Mouse (Mus musculus): Measurements from ENCODE around the gene Abcc3. TPM values are rescaled to one million over a fixed set of nuclear protein-coding genes. Genes with fewer than 3 reads are reported as not detected.

Abcc3 gene
- total and polyA plus RNA-seq, 2 experiments from 2014 or later = 1.0 to 4.5 TPM

DNA sequence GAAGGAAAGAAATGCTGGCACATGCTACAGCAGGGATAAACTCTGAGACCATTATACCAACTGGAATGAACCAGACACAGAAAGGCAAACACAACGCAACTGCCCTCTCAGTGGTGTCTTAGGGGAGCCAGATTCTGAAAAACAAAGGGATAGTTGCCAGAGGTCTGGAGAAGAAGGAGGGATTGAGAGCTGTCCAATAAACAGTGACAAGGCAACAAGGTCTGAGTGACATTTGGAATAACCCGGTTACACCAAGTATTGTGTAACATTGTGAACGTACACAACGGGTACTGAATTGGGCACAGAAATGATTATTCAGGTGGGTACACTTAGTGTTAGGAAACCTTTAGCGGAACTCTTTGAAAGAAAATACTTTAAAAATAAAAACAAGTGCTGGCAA is 30.7 kb downstream of the Abcc3 start:
- H3K27me3 ChIP-seq (ENCODE audit: insufficient read depth, low read length) = no peaks in the 10 kb centered on the region
- no peaks in the 10 kb centered on the region for H3K9me3 ChIP-seq (ENCODE audit: low read length)
- WGBS = 81% methylated on average over 5 of the region's 5 CpGs
- no peak for ATAC-seq
- no peaks in the 10 kb centered on the region for H3K36me3 ChIP-seq (ENCODE audit: insufficient read depth, low read length)
- H3K4me2 ChIP-seq (ENCODE audit: low read depth, low read length) = no peak overlapping the region
- no peak for TF ChIP-seq CTCF (IDR thresholded peaks at IDR 0.05; ENCODE audit: low read depth)
- H3K9ac ChIP-seq (replicated peaks; ENCODE audit: low read length) = no peak overlapping the region
- H3K27ac ChIP-seq = no peak overlapping the region
- no peaks in the 10 kb centered on the region for H3K4me1 ChIP-seq (ENCODE audit: insufficient read depth, low read length)
- no peak for DNase-seq (ENCODE audit: low spot score)
- H3K4me3 ChIP-seq (ENCODE audit: low read length) = no peak overlapping the region

DNA sequence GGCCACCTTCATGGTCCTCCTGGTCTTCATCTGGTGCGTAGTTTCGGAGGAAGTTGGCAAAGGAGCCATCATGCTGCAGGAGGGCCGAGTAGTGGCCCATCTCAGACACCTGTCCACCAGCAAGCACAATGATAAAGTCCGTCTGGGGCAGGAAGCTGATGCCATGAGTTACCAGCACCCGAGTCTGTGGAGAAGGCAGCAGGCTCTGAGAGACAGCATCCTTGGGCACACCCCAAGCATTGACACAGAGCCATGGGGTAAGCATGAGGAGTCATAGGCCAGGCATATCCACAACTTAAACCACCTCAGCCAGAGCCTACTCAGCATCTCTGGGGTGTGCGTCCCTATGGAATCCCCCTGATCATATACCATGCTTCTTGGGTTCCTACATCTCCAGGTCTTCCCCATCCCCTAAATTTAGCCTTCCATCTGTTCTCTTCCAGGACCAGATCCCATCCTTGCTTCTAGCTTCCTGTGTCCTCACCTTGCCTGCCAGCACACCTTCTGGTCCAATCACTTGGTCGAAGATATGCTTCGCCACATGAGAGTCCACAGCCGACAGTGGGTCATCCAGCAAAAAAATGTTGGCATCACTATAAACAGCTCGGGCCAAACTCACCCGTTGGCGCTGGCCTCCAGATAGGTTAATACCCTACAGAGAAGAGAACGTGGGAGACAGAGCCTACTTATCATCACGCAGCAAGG is 31.5 kb downstream of the Abcc3 start:
- H3K4me2 ChIP-seq (ENCODE audit: low read depth, low read length) = no peak overlapping the region
- no peak overlapping the region for H3K4me3 ChIP-seq (ENCODE audit: low read length)
- DNase-seq (ENCODE audit: low spot score) = no peak
- H3K27me3 ChIP-seq (ENCODE audit: insufficient read depth, low read length) = no peaks in the 10 kb centered on the region
- no peak overlapping the region for H3K27ac ChIP-seq
- H3K9me3 ChIP-seq (ENCODE audit: low read length) = no peaks in the 10 kb centered on the region
- no peak overlapping the region for H3K9ac ChIP-seq (replicated peaks; ENCODE audit: low read length)
- no peak for ATAC-seq
- 93% methylated on average over 14 of the region's 14 CpGs for WGBS
- no peak for TF ChIP-seq CTCF (IDR thresholded peaks at IDR 0.05; ENCODE audit: low read depth)
- H3K36me3 ChIP-seq (ENCODE audit: insufficient read depth, low read length) = no peaks in the 10 kb centered on the region
- no peaks in the 10 kb centered on the region for H3K4me1 ChIP-seq (ENCODE audit: insufficient read depth, low read length)

DNA sequence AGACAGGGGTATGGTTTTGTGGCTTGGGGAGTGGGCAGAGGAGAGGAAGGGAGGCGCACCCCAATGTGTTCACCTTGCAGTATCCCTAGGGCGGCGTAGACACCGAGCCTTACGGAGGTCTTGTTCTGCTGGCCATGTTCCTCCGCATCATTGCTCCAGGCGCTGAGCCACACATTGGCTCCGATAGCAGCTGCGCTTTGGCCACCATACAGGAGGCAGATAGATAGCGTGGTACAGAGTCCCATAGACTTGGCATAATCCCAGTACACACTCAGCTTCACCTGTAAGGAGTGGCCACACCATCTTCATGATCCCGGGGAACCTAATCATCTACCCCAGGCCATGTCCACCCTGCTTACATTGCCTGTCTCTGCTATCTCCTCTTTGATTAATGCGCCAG is 33.6 kb downstream of the Abcc3 start:
- H3K27ac ChIP-seq = no peak overlapping the region
- no peak for ATAC-seq
- no peak for TF ChIP-seq CTCF (IDR thresholded peaks at IDR 0.05; ENCODE audit: low read depth)

DNA sequence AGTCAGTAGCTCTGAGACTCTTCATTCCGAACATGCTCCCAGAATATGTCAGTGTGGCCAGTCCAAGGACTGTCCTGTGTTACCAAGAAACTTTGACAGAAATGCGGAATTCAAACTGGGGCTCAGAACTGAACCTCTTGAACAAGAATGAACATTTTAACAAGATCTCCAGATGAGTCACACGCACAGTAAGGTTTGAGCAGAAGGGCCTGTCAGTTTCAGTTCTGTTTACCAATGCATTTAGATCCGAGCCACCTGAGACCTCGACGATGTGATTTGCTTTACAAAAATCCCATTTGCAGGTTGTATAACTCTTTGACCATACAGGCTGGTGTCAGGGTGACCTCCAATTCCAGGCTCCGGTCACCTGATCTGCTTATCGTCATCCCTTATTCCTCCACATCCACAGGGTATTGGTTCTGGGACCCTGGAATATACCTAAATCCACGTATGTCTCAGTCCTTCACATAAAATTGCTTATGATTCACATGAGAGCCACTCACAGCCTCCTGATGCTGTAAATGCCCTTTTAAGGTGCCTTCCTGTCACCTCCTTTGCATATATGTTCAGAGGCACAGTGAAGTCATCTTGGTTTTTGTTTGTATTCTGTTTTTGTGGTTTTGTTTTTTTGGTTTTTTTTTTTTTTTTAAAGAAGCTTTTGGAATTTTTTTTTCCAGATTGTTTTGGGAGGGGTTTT is 37.1 kb downstream of the Abcc3 start:
- H3K36me3 ChIP-seq (ENCODE audit: insufficient read depth, low read length) = no peaks in the 10 kb centered on the region
- H3K4me3 ChIP-seq (ENCODE audit: low read length) = no peak overlapping the region
- H3K9ac ChIP-seq (replicated peaks; ENCODE audit: low read length) = no peak overlapping the region
- no peaks in the 10 kb centered on the region for H3K27me3 ChIP-seq (ENCODE audit: insufficient read depth, low read length)
- no peak overlapping the region for H3K27ac ChIP-seq
- WGBS = 78% methylated on average over 9 of the region's 9 CpGs
- no peak for DNase-seq (ENCODE audit: low spot score)
- no peaks in the 10 kb centered on the region for H3K9me3 ChIP-seq (ENCODE audit: low read length)
- no peak overlapping the region for H3K4me2 ChIP-seq (ENCODE audit: low read depth, low read length)
- no peak for TF ChIP-seq CTCF (IDR thresholded peaks at IDR 0.05; ENCODE audit: low read depth)
- H3K4me1 ChIP-seq (ENCODE audit: insufficient read depth, low read length) = no peaks in the 10 kb centered on the region
- no peak for ATAC-seq

More for the DNA sequence above, 33.6 kb downstream of the Abcc3 start:
- no peak for DNase-seq (ENCODE audit: low spot score)
- Histone ChIP-seq H3K4me2 (ENCODE audit: low read depth, low read length) (no peak overlapping the region), H3K27me3 (ENCODE audit: insufficient read depth, low read length) (no peaks in the 10 kb centered on the region), H3K9me3 (ENCODE audit: low read length) (no peaks in the 10 kb centered on the region), H3K36me3 (ENCODE audit: insufficient read depth, low read length) (no peaks in the 10 kb centered on the region), H3K4me3 (ENCODE audit: low read length) (no peak overlapping the region), H3K9ac (replicated peaks; ENCODE audit: low read length) (no peak overlapping the region), H3K4me1 (ENCODE audit: insufficient read depth, low read length) (no peaks in the 10 kb centered on the region)
- 89% methylated on average over 12 of the region's 12 CpGs for WGBS

DNA sequence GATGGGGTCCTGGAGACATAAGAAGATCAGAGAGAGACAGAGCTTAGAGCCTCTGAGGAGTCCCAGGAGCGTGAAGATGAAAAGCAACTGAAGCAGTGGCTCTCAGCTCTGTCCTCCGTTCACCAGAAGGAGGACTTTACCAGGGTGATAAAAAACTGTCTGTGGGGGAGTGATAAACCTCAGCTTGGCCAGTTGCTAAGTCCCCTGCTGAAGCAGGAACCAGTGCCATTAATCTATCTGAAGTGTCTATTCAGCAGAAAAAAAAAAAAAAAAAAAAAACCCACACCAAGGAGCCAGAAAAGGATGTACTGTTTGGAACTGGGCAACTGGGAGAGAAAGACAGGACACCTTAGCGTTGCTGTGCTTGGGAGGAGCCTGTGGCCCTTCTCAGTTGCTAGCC is 41.7 kb downstream of the Abcc3 start:
- no peak overlapping the region for H3K4me2 ChIP-seq (ENCODE audit: low read depth, low read length)
- 28% methylated on average over 3 of the region's 3 CpGs for WGBS
- no peaks in the 10 kb centered on the region for H3K4me1 ChIP-seq (ENCODE audit: insufficient read depth, low read length)
- ATAC-seq (no peak), DNase-seq (ENCODE audit: low spot score) (no peak)
- H3K9ac ChIP-seq (replicated peaks; ENCODE audit: low read length) = no peak overlapping the region
- TF ChIP-seq CTCF (IDR thresholded peaks at IDR 0.05; ENCODE audit: low read depth) = no peak
- H3K27ac ChIP-seq = no peak overlapping the region
- H3K4me3 ChIP-seq (ENCODE audit: low read length) = no peak overlapping the region
- H3K27me3 ChIP-seq (ENCODE audit: insufficient read depth, low read length) = no peaks in the 10 kb centered on the region
- no peaks in the 10 kb centered on the region for H3K36me3 ChIP-seq (ENCODE audit: insufficient read depth, low read length)
- H3K9me3 ChIP-seq (ENCODE audit: low read length) = no peaks in the 10 kb centered on the region

DNA sequence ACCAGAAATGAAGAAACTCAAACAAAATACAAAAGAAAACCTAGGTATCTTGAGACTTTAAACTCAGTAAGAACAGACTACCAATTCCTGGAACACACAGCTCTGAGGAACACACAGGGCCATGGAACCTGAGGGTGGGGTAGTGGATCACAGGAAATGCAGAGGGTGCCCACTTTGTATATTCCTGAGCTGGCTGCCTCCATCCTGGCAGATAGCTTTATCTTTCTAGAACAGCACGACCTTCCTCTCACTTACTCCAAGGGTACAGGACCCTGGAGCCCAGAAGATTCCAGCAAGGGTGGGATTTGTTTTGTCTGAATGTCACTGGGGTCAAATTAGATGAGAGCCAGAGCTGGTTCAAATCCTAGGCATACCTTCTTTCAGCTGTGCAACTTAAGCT is 42.5 kb downstream of the Abcc3 start:
- Histone ChIP-seq H3K4me2 (ENCODE audit: low read depth, low read length) (no peak overlapping the region), H3K4me3 (ENCODE audit: low read length) (no peak overlapping the region), H3K36me3 (ENCODE audit: insufficient read depth, low read length) (no peaks in the 10 kb centered on the region), H3K27ac (no peak overlapping the region), H3K9ac (replicated peaks; ENCODE audit: low read length) (no peak overlapping the region), H3K4me1 (ENCODE audit: insufficient read depth, low read length) (no peaks in the 10 kb centered on the region), H3K9me3 (ENCODE audit: low read length) (no peaks in the 10 kb centered on the region), H3K27me3 (ENCODE audit: insufficient read depth, low read length) (no peaks in the 10 kb centered on the region)
- TF ChIP-seq CTCF (IDR thresholded peaks at IDR 0.05; ENCODE audit: low read depth) = no peak
- 74% methylated on average over 1 of the region's 1 CpGs for WGBS
- ATAC-seq (no peak), DNase-seq (ENCODE audit: low spot score) (no peak)

DNA sequence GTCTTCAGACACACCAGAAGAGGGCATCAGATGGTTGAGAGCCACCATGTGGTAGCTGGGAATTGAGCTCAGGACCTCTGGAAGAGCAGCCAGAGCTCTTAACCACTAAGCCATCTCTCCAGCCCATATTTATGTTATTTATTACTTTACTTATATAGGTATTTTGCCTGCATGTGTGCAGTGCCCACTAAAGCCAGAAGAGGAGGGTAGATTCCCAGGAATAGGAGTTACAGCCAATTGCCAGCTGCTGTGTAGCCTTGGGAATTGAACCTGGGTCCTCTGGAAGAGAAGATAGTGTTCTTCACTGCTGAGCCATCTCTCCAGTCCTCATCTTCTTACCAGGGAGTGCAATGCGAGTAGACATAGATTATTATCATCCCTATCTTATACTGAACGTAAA is 43.0 kb downstream of the Abcc3 start:
- H3K27me3 ChIP-seq (ENCODE audit: insufficient read depth, low read length) = no peaks in the 10 kb centered on the region
- H3K4me2 ChIP-seq (ENCODE audit: low read depth, low read length) = no peak overlapping the region
- no peak overlapping the region for H3K9ac ChIP-seq (replicated peaks; ENCODE audit: low read length)
- H3K4me1 ChIP-seq (ENCODE audit: insufficient read depth, low read length) = no peaks in the 10 kb centered on the region
- peak; percentile 35 for TF ChIP-seq CTCF (IDR thresholded peaks at IDR 0.05; ENCODE audit: low read depth)
- WGBS = 86% methylated on average over 2 of the region's 2 CpGs
- DNase-seq (ENCODE audit: low spot score) (no peak), ATAC-seq (no peak)
- no peaks in the 10 kb centered on the region for H3K9me3 ChIP-seq (ENCODE audit: low read length)
- H3K27ac ChIP-seq = no peak overlapping the region
- H3K36me3 ChIP-seq (ENCODE audit: insufficient read depth, low read length) = no peaks in the 10 kb centered on the region
- H3K4me3 ChIP-seq (ENCODE audit: low read length) = no peak overlapping the region
